Mouse (Mus musculus) Muller cell, postnatal 12 days (primary cell): ENCODE measurements at regions not wholly inside any gene's neighbourhood (a gene's known extent, or its start where the extent isn't known, plus 50 kb on each side); places are given as distances from the start of the nearest gene placed in this dataset.

Experiments used
- DNase-seq: peaks from one replicate; pipeline ENCODE4 v3.0.0-alpha.2; 2015; ENCODE audit errors: inconsistent ontology term

DNA sequence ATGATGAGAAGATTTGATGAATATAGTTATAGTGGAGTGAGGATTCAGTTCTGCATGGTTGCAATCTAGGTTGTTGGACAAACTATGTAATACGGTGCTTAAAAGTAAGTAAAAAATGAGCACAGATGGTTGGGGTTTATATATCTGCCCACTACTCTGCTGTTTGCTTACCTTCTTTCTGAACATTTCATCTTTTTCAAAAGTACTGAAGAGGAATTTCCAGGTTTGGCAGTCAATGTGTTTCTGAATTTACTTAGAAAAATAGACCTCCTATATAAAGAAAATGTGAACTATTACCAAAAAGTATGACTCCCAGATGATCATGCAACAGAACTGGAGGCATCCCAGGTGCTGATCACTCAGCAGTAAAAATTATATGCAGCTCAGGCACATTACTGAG is 878.3 kb downstream of the Plod2 start:
- DNase-seq, result no peak

- DNase-seq, result no peak
These were observed 890.3 kb downstream of the Plod2 start for GRCm38 (mm10) chr9:93432335-93432734.

- peak; percentile 75 for DNase-seq
These were observed 916.7 kb downstream of the Plod2 start for GRCm38 (mm10) chr9:93458676-93459075.
